Mouse (Mus musculus): Measurements from ENCODE around the gene C9.

C9 gene

GRCm38 (mm10) chr15:6483561-6483960 is 38.4 kb downstream of the C9 start:
- no peak for DNase-seq (ENCODE audit: low spot score)

GRCm38 (mm10) chr15:6492386-6492785 is 47.3 kb downstream of the C9 start:
- no peak for DNase-seq (ENCODE audit: low spot score)

- no peak for DNase-seq (ENCODE audit: low spot score)
Observed at GRCm38 (mm10) chr15:6498396-6499070, 53.4 kb downstream of the C9 start.

- no peak for DNase-seq (ENCODE audit: low spot score)
Observed at GRCm38 (mm10) chr15:6500787-6501186, 55.7 kb downstream of the C9 start.

GRCm38 (mm10) chr15:6517525-6517924 is 72.4 kb downstream of the C9 start:
- DNase-seq (ENCODE audit: low spot score), result no peak

GRCm38 (mm10) chr15:6519417-6520255 is 74.5 kb downstream of the C9 start:
- DNase-seq (ENCODE audit: low spot score), result no peak

GRCm38 (mm10) chr15:6520505-6521155 is 75.5 kb downstream of the C9 start:
- DNase-seq (ENCODE audit: low spot score), result no peak

- no peak for DNase-seq (ENCODE audit: low spot score)
Observed at GRCm38 (mm10) chr15:6522653-6523167, 77.6 kb downstream of the C9 start, which contains the start of gene Fyb. Gene Fyb (plus strand): TSS chr15:6522853.

GRCm38 (mm10) chr15:6524801-6525200 is 79.7 kb downstream of the C9 start:
- no peak for DNase-seq (ENCODE audit: low spot score)

GRCm38 (mm10) chr15:6525386-6525785 is 80.3 kb downstream of the C9 start:
- no peak for DNase-seq (ENCODE audit: low spot score)

- no peak for DNase-seq (ENCODE audit: low spot score)
Observed at GRCm38 (mm10) chr15:6533858-6534343, 88.8 kb downstream of the C9 start.

GRCm38 (mm10) chr15:6534592-6534991 is 89.5 kb downstream of the C9 start:
- DNase-seq (ENCODE audit: low spot score), result no peak

GRCm38 (mm10) chr15:6539639-6540338 is 94.7 kb downstream of the C9 start:
- no peak for DNase-seq (ENCODE audit: low spot score)
